Mouse (Mus musculus) ES-Bruce4 (cell line): ENCODE data around the gene A030005K14Rik.

Source experiments
- CTCF ChIP-seq: IDR thresholded peaks from one replicate; pipeline ENCODE4 v1.8.1; 2011; ENCODE audit warnings: low read depth, low read length
- POLR2A ChIP-seq: IDR thresholded peaks from one replicate; pipeline ENCODE4 v1.8.1; 2011; ENCODE audit warnings: low read length; ENCODE audit not compliant: insufficient read depth

DNA sequence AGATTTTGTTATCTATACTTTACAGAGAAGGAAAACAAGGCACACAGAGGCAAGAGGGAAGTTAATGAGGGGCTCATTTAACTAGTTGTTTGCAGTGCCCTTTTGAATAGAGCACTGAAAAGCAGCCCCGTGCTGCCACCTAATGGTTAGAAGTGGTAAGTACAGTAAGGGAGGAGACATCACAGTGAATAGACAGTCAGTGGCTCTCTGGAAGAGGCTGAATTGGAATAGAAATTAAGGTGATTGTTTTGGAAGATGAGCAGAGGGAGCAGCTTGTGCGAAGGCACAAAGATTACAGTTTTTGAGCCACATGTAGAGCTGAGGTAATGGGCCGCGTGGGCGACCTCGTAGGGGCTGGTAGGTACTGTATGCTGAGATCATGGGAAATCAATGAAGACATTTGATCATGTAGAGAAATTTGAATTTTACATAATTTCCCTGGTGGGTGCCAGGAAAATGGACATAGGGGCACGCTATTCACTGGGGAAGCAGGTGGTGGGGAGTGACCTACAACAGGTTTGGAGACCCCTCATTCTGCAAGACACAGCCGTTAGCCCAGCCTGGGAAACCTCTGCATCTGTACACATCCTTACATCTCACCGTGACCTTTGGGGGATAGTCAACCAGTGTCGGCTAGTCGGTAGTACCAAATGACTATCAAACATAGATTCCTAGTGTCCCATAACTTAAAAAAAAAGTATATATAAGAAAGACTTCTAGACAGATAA, 17.2 kb upstream of the A030005K14Rik start:
- TF ChIP-seq CTCF (peak; percentile 4), POLR2A (no peak)
